Mouse (Mus musculus) lung, adult 2 months (tissue): Measurements from ENCODE around the gene Phka2.

Experiments
- CTCF ChIP-seq: fragments of 200-500 bp; IDR thresholded peaks from 2 replicates; pipeline ENCODE4 v1.5.1; 2011; ENCODE audit warnings: mild to moderate bottlenecking, low read length, control low read depth; ENCODE audit not compliant: insufficient read depth
- POLR2A ChIP-seq: fragments of 200-500 bp; IDR thresholded peaks from 2 replicates; pipeline ENCODE4 v1.6.1; 2011; ENCODE audit warnings: low read depth, mild to moderate bottlenecking, control low read depth, low read length, borderline replicate concordance; ENCODE audit errors: extremely low read depth

DNA sequence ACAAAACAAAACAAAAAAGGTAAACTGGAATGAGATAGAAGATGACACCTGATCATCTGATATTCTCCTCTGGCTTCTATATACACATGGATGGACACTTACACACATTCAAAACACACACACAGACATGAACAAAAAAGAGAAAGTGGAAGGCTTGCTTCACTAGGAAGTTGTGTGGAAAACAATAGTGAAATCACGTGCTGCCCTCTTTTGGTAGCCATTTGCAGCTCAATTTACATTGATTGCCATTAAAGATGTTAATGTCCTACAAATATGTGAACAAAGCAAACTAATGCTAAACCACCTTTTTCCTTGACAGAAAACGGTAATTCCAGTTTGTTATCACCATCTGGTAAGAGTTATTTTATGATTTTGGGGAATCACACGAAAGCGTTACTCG is 46.3 kb upstream of the Phka2 start:
- TF ChIP-seq POLR2A, result no peak
- no peak for TF ChIP-seq CTCF
